Mouse (Mus musculus) ES-Bruce4 (cell line): ENCODE measurements around the gene Cpeb1.

Source experiments
- CTCF ChIP-seq: IDR thresholded peaks from one replicate; pipeline ENCODE4 v1.8.1; 2011; ENCODE audit warnings: low read depth, low read length
- EP300 ChIP-seq: IDR thresholded peaks from 2 replicates; pipeline ENCODE4 v1.6.1; 2011; ENCODE audit warnings: low read depth, low read length; ENCODE audit not compliant: insufficient read depth
- POLR2A ChIP-seq: IDR thresholded peaks from one replicate; pipeline ENCODE4 v1.8.1; 2011; ENCODE audit warnings: low read length; ENCODE audit not compliant: insufficient read depth

DNA sequence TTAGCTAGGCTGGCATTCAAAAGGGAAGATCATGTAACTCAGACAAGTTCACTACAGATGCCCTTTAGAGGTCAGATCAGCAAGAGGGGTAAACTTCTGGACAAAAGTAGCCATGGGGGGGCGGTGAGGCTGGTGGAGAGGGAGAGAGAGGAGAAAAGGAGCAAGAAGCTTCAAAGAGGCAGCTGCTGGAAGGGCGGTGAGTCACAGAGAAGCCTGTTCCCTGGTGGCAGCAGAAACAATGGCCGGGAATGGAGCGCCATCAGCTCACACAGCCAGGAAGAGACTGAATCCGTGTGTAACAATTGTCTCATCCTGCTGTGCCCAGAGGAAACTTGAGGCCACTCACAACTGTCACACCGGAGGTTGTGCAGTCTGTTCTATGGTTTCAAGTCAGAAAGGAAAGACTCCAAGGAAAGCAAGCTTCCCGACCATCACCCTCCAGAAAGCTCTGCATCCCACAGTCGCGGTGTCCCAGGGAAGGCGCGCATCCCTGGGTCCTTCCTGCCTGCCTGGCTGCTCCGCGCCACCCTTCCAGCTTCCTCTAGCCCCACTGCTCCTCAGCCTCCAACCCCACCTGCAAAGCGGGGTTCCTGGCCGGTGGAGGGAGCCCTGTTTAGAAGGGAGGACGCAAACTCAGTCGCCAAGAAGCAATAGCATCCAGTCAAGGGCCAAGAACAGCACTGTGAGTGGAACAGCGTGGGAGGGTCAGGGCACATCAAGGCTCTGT lies 119.4 kb downstream of the Cpeb1 start:
- TF ChIP-seq POLR2A (no peak), CTCF (no peak), EP300 (0 out of 2 replicates have a peak, but pooled peaks have one; percentile 37)
